Mouse (Mus musculus) adrenal gland, adult 18-20 months (tissue): ENCODE data around the gene Ugcg. TPM values are rescaled to one million over a fixed set of nuclear protein-coding genes. Genes with fewer than 3 reads are reported as not detected.

Experiments
- DNase-seq, 2 experiments: peaks; one replicate each; pipeline ENCODE4 v3.0.0; 2021 to 2022; ENCODE audit warnings: low spot score in 2 of 2
- total RNA-seq, 2 experiments: library from RNA; stranded (reverse); gene quantifications; 1 replicate in 1 of 2; 2 replicates in 1 of 2; pipeline ENCODE4 v1.2.3; 2021

Gene Ugcg
- total RNA-seq, 2 experiments from 2014 or later: 31.7 to 32.0 TPM

GRCm38 (mm10) chr4:59188474-59188801, 619 bp upstream of the Ugcg start:
- no peak for DNase-seq

GRCm38 (mm10) chr4:59189546-59190237, 635 bp downstream of the Ugcg start:
- peak; percentile 37 to 40 for DNase-seq

- DNase-seq: no peak
Measured at GRCm38 (mm10) chr4:59190650-59191424, 1.8 kb downstream of the Ugcg start.

GRCm38 (mm10) chr4:59194731-59195496, 5.9 kb downstream of the Ugcg start:
- DNase-seq: no peak

- DNase-seq: no peak
Measured at GRCm38 (mm10) chr4:59196346-59197077, 7.5 kb downstream of the Ugcg start.

GRCm38 (mm10) chr4:59197078-59197424, 8.0 kb downstream of the Ugcg start:
- no peak for DNase-seq

- no peak for DNase-seq
Measured at GRCm38 (mm10) chr4:59197462-59197861, 8.4 kb downstream of the Ugcg start.

- peak; percentile 51 to 56 for DNase-seq
Measured at GRCm38 (mm10) chr4:59199341-59199740, 10.3 kb downstream of the Ugcg start.

- DNase-seq: no peak
Measured at GRCm38 (mm10) chr4:59199805-59200204, 10.7 kb downstream of the Ugcg start.

- no peak for DNase-seq
Measured at GRCm38 (mm10) chr4:59200636-59201035, 11.6 kb downstream of the Ugcg start.

- no peak for DNase-seq
Measured at GRCm38 (mm10) chr4:59204616-59205015, 15.6 kb downstream of the Ugcg start.

GRCm38 (mm10) chr4:59205758-59206340, 16.8 kb downstream of the Ugcg start:
- DNase-seq: peak in 1 of 2 experiments; percentile 8

GRCm38 (mm10) chr4:59206600-59206999, 17.5 kb downstream of the Ugcg start:
- peak in 1 of 2 experiments; percentile 8 for DNase-seq

GRCm38 (mm10) chr4:59208607-59209006, 19.6 kb downstream of the Ugcg start:
- peak in 1 of 2 experiments; percentile 8 for DNase-seq

GRCm38 (mm10) chr4:59211181-59211580, 22.1 kb downstream of the Ugcg start:
- DNase-seq: peak in 1 of 2 experiments; percentile 16

GRCm38 (mm10) chr4:59213833-59214232, 24.8 kb downstream of the Ugcg start:
- no peak for DNase-seq

- no peak for DNase-seq
Measured at GRCm38 (mm10) chr4:59214695-59215094, 25.6 kb downstream of the Ugcg start.

- DNase-seq: no peak
Measured at GRCm38 (mm10) chr4:59215585-59215984, 26.5 kb downstream of the Ugcg start.

GRCm38 (mm10) chr4:59217101-59217500, 28.0 kb downstream of the Ugcg start:
- DNase-seq: no peak

- peak in 1 of 2 experiments; percentile 12 for DNase-seq
Measured at GRCm38 (mm10) chr4:59218154-59218553, 29.1 kb downstream of the Ugcg start.

GRCm38 (mm10) chr4:59222226-59222625, 33.2 kb downstream of the Ugcg start:
- no peak for DNase-seq
